Mouse (Mus musculus): ENCODE results near the gene Cdhr3.
"Not testable (repeated sequence)": the region's sequence is repeated elsewhere in the genome, so short reads cannot be mapped to it uniquely, and the experiment has no call there.

Gene Cdhr3

GRCm38 (mm10) chr12:33076309-33076708 is 16.4 kb downstream of the Cdhr3 start:
- DNase-seq (ENCODE audit: low spot score in 2 of 2): no peak

- no peak for DNase-seq (ENCODE audit: low spot score in 2 of 2)
These were observed 20.6 kb downstream of the Cdhr3 start for GRCm38 (mm10) chr12:33071901-33072672.

- DNase-seq (ENCODE audit: low spot score in 2 of 2): no peak
These were observed 23.7 kb downstream of the Cdhr3 start for GRCm38 (mm10) chr12:33068977-33069376.

DNA sequence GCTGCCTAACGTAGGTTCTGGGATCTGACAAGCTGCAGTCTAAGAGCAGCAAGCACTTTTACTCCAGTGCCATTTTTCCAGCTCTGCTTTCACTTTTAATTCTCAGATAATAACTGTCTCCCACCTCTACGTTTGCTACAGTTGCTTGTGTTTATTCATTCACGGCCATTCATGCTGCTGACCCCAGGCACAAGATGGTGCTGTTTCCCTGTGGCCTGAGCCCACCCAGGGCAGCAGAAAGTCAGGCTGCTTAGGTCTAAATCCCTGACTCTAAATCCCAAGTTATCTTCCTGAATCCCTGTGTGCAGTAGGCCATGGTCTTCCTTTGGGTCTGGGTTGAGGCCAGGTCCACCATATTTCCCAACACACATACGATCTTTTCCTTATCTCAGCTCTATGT is 26.3 kb downstream of the Cdhr3 start:
- no peak for DNase-seq (ENCODE audit: low spot score in 2 of 2)

DNA sequence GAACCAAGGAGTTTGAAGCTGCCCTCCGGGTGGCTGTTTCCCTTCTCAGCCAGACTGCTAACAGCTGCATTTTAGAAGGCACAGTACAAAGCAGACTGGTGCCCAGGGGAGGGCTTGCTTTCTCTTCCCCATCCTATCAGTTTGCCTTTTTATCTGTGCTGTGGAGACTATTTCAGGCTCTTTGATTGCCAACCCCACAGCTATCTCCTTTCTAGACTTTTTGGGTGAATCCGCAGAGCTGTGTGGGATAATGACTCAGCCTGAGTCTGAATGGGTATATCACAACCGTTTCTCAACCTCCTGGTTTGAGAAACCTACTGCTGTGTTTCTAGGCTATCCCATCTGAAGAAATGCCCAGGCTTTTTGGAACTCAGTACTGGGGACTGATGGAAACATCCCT is 27.5 kb downstream of the Cdhr3 start:
- no peak for DNase-seq (ENCODE audit: low spot score in 2 of 2)

DNA sequence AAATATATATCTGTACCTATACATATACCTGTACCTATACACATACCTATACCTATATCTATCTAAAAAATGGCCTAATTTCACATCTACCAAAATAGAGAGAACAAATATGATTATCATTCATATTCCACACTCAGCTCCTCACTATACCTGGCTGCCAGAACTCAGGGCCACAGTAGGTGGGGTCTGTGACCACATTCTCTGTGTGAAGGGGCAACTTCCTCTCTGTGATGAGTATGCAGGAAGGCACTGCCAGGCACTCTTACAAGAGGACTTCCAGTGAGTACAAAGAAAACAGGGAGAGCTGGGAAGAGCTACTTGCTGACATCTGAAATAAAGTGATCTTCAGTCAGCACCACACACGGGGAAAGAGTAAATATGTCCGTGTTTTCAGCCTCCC is 28.4 kb downstream of the Cdhr3 start:
- no peak for DNase-seq (ENCODE audit: low spot score in 2 of 2)

GRCm38 (mm10) chr12:33063250-33063649 is 29.4 kb downstream of the Cdhr3 start:
- DNase-seq (ENCODE audit: low spot score in 2 of 2): no peak

DNA sequence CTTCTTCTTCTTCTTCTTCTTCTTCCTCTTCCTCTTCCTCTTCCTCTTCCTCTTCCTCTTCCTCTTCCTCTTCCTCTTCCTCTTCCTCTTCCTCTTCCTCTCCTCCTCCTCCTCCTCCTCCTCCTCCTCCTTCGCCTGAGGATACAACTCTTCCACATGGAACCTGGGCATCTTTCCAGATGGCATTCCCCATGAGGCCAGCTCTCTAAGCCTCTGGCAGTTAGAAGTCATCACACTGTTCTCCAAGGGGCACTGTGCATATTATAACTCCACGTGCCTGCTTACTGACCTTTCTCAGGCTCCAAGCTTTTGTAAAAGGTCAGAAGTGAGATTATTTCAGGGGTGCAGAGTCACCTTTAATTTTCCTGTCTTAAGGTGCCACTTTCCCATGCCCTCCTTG is 30.3 kb downstream of the Cdhr3 start:
- DNase-seq (ENCODE audit: low spot score in 2 of 2): not testable (repeated sequence)

DNA sequence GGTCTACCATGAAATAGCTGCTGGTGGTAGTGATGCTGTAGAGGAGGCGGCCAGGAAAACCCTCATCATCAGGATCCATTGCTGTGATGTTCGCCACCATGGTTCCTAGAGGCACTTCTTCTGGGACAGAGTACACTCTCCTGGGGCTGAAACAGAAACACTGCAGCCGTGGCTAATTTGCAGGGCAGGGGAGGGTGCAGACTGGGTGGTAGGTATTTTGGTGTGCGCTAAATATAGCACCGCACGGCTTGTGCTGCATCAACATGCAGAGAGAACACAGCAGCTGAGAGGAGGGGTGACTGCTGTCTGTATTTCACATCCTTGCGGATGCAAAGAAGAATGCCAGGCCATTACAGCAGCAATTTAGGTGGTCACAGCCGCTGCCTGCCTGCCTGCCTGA is 31.0 kb downstream of the Cdhr3 start:
- DNase-seq (ENCODE audit: low spot score in 2 of 2): no peak

DNA sequence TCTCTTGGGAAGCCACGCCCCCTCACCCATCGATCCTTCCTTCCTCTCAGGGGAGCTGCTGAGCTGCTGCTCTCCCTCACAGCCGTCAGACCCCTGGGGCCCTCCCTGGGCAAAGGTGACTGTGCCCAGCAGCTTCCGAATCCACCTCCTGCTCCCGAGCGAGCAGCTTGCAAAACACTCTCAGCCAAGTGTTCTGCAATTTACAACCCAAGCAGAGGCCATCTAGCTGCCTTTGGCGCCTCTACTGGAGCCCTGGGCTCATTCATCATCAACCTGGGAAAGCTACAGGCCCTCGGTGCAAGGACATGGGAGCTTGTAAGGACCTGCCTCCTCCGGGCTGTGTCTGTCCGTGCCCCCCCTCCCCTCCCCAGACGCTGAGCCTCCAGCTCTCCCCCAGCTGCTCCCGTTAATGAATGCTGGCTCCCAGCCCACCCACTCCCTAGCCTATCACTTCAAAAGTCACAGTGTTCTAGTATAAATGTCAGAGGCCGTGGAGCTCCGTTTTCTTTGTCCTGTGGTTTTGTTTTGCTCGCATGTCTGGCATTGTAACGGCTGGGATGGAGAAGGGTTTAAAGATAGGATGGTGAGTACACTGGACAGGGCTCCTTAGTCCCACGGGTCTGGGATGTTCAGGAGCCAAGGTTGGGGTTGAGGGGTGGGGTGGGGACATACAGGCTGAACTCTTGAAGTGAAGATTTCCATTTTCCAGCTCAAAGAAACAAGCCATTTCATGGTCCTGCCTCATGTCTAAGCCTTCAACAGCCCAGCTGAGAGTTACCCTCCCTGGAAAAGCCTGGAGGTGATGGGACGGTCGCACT is 35.2 kb downstream of the Cdhr3 start:
- DNase-seq (ENCODE audit: low spot score in 2 of 2): peak in 1 of 2 experiments; percentile 39

- no peak for DNase-seq (ENCODE audit: low spot score in 2 of 2)
These were observed 36.1 kb downstream of the Cdhr3 start for GRCm38 (mm10) chr12:33056574-33056973.

DNA sequence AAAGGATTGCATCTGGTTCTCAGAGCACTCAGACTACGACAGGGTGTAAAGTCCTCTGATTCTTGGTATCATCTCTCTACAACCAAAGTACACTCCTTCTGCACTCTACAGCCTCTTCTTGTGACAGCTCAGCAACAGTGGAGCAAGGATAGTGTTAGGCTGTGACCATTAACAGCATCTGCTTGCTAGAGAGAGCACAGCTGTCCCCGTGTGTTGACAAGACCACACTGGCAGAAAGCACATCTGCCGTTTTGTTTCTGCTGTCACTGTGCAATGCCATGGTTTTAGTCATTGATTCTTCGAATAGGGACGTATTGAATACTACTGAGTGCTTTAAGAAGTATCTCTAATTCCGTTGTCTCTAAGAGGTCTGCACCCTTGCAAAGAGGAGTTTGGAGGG is 36.6 kb downstream of the Cdhr3 start:
- DNase-seq (ENCODE audit: low spot score in 2 of 2): no peak

DNA sequence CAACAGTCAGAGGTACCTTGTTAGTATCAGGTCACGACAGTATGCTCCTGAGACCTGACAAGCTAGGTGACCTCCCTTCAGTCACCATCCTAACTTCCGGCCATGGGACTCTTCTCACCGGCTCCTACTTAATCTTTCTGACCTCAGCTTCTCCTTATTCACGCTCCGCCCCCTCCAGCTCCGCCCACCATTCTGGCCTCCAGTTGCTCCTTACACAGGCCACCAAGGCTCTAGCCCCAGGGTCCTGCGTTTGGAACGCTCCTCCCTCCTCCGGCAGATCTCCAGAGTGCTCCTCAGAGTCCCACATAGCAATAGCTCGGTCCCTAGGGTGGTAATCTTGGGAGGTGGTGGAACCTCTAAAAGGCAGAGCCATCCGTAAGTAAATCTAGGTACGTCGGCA is 38.9 kb downstream of the Cdhr3 start:
- no peak for DNase-seq (ENCODE audit: low spot score in 2 of 2)

DNA sequence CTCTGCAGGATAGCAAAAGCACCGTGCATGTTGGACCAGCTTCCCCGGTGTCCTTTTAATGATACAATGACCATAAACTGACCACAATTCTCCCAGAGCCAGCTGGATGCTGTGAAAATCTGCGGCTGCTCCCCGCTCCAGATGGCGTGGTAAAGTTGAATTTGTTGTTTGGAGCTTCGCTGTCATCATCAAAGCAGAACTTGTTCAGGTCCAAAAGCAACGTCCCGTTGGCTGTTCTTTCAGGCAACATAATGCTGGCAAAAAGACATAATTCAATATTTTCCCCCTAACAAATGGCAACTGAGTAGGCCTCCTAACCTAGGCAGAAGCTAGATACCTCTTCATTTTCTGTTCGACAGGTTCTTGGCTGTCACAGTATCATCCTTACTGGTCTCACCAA is 39.4 kb downstream of the Cdhr3 start:
- no peak for DNase-seq (ENCODE audit: low spot score in 2 of 2)

DNA sequence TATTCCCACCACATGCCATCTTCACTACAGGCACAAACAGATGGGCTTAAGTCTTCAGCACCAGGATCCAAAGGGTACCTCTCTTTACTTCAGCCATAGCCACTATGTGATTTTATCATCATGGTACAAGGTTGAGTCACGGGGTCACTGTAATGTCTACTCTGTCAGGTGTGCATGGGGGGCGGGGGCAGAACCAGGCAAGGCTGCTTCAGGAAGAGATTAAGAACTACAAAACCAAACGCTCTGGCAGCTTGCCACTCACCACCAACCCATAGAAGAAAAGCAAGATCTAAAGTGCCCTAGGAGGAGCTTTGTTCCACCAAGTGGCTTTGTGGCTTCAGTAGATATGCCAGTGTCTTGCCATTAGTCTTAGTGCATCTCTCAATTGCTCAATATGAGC is 44.3 kb downstream of the Cdhr3 start:
- no peak for DNase-seq (ENCODE audit: low spot score in 2 of 2)

GRCm38 (mm10) chr12:33046434-33046833 is 46.2 kb downstream of the Cdhr3 start:
- no peak for DNase-seq (ENCODE audit: low spot score in 2 of 2)

- no peak for DNase-seq (ENCODE audit: low spot score in 2 of 2)
These were observed 46.9 kb downstream of the Cdhr3 start for GRCm38 (mm10) chr12:33045533-33046361.

DNA sequence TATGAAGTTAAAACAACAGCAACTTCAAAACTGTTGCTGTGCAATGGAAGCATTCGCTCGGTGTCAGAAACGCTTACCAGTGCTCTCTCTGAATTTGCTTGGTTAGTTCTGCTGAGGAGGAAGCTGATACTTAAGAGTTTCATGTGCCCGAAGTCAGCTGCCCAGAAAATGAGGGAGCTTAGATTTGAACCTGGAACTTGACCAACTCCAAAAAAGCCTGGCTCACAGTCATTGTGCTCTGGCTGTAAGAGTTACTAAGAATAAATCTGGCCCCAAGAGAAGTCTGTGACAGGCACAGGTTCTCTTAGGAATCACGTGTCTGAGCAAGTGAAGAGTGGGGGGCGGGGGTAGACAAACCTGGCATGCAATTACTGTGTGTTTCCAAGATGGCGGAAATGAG is 51.2 kb downstream of the Cdhr3 start:
- no peak for DNase-seq (ENCODE audit: low spot score in 2 of 2)

GRCm38 (mm10) chr12:33040811-33041210 is 51.9 kb downstream of the Cdhr3 start:
- no peak for DNase-seq (ENCODE audit: low spot score in 2 of 2)

GRCm38 (mm10) chr12:33038676-33039075 is 54.0 kb downstream of the Cdhr3 start:
- DNase-seq (ENCODE audit: low spot score in 2 of 2): no peak

DNA sequence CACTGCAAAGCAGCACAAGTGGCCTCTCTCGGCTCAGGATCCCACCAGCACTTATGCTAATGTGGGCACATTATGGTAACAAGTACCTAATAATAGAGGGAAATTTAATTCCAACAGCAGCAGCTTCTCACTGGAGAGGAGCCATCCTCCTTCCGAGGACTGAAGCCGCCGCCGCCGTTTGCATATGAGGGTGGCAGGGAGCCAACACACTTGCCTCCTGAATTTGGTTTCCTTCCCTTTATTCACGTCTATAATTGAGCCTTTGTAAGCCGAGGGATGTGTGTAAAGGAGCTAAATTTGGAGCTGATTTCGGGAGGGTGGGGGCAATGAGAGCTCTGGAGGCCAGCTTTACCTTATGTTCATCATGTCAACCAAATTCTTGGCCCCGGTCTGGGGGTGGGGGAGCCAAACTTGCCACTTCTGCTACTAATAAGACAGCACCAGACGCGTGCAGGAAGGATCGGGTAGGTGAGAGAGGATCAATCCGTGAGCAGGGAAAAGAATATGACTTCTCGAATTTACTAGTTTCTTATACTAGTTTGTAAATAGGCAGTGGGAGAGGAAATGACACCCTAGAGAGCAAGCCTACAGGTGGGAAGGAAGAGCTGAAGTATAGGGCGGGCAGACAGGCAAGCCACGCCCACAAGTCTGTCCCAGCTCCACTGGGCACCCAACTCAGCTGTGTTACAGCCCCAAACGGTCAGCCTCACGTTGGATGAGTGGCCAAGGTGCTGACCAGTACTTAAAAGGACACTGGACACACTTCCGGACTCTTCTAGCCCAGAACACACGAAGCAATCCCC is 56.8 kb downstream of the Cdhr3 start:
- DNase-seq (ENCODE audit: low spot score in 2 of 2): peak; percentile 46 to 71

Data from cerebellum, postnatal 4 days (tissue).